Mouse (Mus musculus) MEL (cell line): ENCODE data around the gene Clcn6. TPM values are rescaled to one million over a fixed set of nuclear protein-coding genes. Genes with fewer than 3 reads are reported as not detected.
A peak's percentile ranks its signal among the peaks of the same experiment; 100 is the strongest.

Experiments used
- DNase-seq: peaks from one replicate; pipeline ENCODE4 v3.0.0; 2011; ENCODE audit warnings: low read depth, low spot score
- H3K27ac ChIP-seq: 2 replicates; pipeline ENCODE4 v1.5.1; 2012; ENCODE audit warnings: low read depth, mild to moderate bottlenecking, control low read depth, low read length, moderate library complexity; ENCODE audit not compliant: control insufficient read depth
- H3K27me3 ChIP-seq, 2 experiments: fragments of 150-350 bp in 1 of 2; sonication (generic) in 1 of 2; 2 replicates each; pipeline ENCODE4 v1.6.1; 2012; ENCODE audit warnings: low read length in 2 of 2, mild to moderate bottlenecking in 2 of 2, improper control_type of control experiment in 1 of 2, moderate library complexity in 1 of 2; ENCODE audit not compliant: insufficient read depth in 2 of 2, control insufficient read depth in 1 of 2
- H3K36me3 ChIP-seq, 2 experiments: 2 replicates each; pipeline ENCODE4 v1.6.1; 2012 to 2014; ENCODE audit warnings: low read length in 2 of 2, improper control_type of control experiment in 1 of 2, inconsistent platforms in 1 of 2, mild to moderate bottlenecking in 1 of 2; ENCODE audit not compliant: insufficient read depth in 2 of 2, control insufficient read depth in 1 of 2
- H3K4me1 ChIP-seq, 2 experiments: fragments of 150-350 bp in 1 of 2; sonication (generic) in 1 of 2; 2 replicates each; pipeline ENCODE4 v1.6.1; 2012; ENCODE audit warnings: low read length in 2 of 2, improper control_type of control experiment in 1 of 2, mild to moderate bottlenecking in 1 of 2; ENCODE audit not compliant: insufficient read depth in 2 of 2, control insufficient read depth in 1 of 2
- H3K4me3 ChIP-seq, 2 experiments: fragments of 150-350 bp in 1 of 2; sonication (generic) in 1 of 2; 2 replicates each; pipeline ENCODE4 v1.5.1; 2012; ENCODE audit warnings: low read depth in 2 of 2, low read length in 2 of 2, mild to moderate bottlenecking in 2 of 2, moderate library complexity in 2 of 2, control low read depth in 1 of 2, improper control_type of control experiment in 1 of 2; ENCODE audit not compliant: control insufficient read depth in 1 of 2, insufficient read depth in 1 of 2
- H3K79me2 ChIP-seq: 2 replicates; pipeline ENCODE4 v1.6.1; 2012; ENCODE audit warnings: mild to moderate bottlenecking, low read length, moderate library complexity; ENCODE audit not compliant: control insufficient read depth, poor library complexity, insufficient read depth
- H3K9ac ChIP-seq: 2 replicates; pipeline ENCODE4 v1.6.1; 2012; ENCODE audit warnings: low read depth, mild to moderate bottlenecking, control low read depth, low read length, moderate library complexity; ENCODE audit not compliant: control insufficient read depth, poor library complexity, severe bottlenecking
- H3K9me3 ChIP-seq: fragments of 150-350 bp; sonication (generic); replicated peaks from 2 replicates; pipeline ENCODE4 v1.6.1; 2012; ENCODE audit warnings: mild to moderate bottlenecking, low read length, improper control_type of control experiment, moderate library complexity; ENCODE audit not compliant: insufficient read depth
- BHLHE40 ChIP-seq: IDR thresholded peaks from 2 replicates; pipeline ENCODE4 v1.6.1; 2012; ENCODE audit warnings: low read depth, mild to moderate bottlenecking, inconsistent platforms, low read length, improper control_type of control experiment, borderline replicate concordance
- CHD1 ChIP-seq: IDR thresholded peaks from 2 replicates; pipeline ENCODE4 v1.6.1; 2012; ENCODE audit warnings: low read depth, mild to moderate bottlenecking, inconsistent platforms, low read length, improper control_type of control experiment
- CHD2 ChIP-seq: IDR thresholded peaks from 2 replicates; pipeline ENCODE4 v1.6.1; 2011; ENCODE audit warnings: low read length, improper control_type of control experiment
- CTCF ChIP-seq, 3 experiments: IDR thresholded peaks in 2 of 3; conservative IDR thresholded peaks in 1 of 3; 2 replicates each; pipeline ENCODE4 v1.5.1; 2011 to 2012; ENCODE audit warnings: low read length in 3 of 3, low read depth in 2 of 3, mild to moderate bottlenecking in 2 of 3, improper control_type of control experiment in 1 of 3, inconsistent platforms in 1 of 3, mixed read lengths in 1 of 3, moderate library complexity in 1 of 3; ENCODE audit not compliant: control insufficient read depth in 1 of 3, insufficient read depth in 1 of 3, poor library complexity in 1 of 3, severe bottlenecking in 1 of 3
- E2F4 ChIP-seq: IDR thresholded peaks from 2 replicates; pipeline ENCODE4 v1.6.1; 2011; ENCODE audit warnings: low read depth, low read length, improper control_type of control experiment, borderline replicate concordance
- ELF1 ChIP-seq: IDR thresholded peaks from 2 replicates; pipeline ENCODE4 v1.6.1; 2014; ENCODE audit warnings: low read depth, mild to moderate bottlenecking, inconsistent platforms, low read length, improper control_type of control experiment, moderate library complexity
- EP300 ChIP-seq, 2 experiments: IDR thresholded peaks; 2 replicates each; pipeline ENCODE4 v1.6.1; 2011; ENCODE audit warnings: improper control_type of control experiment in 2 of 2, low read length in 2 of 2, low read depth in 1 of 2, mild to moderate bottlenecking in 1 of 2
- ETS1 ChIP-seq: IDR thresholded peaks from 2 replicates; pipeline ENCODE4 v1.6.1; 2012; ENCODE audit warnings: low read depth, mild to moderate bottlenecking, inconsistent platforms, low read length, improper control_type of control experiment, moderate library complexity
- GATA1 ChIP-seq: IDR thresholded peaks from 2 replicates; pipeline ENCODE4 v1.6.1; 2011; ENCODE audit warnings: low read depth, low read length, improper control_type of control experiment
- MAZ ChIP-seq: IDR thresholded peaks from 2 replicates; pipeline ENCODE4 v1.6.1; 2012; ENCODE audit warnings: low read depth, mild to moderate bottlenecking, inconsistent platforms, low read length, improper control_type of control experiment
- MEF2A ChIP-seq: IDR thresholded peaks from 2 replicates; pipeline ENCODE4 v1.6.1; 2014; ENCODE audit warnings: low read depth, mild to moderate bottlenecking, inconsistent platforms, low read length, improper control_type of control experiment; ENCODE audit not compliant: poor library complexity, insufficient replicate concordance, severe bottlenecking; ENCODE audit errors: extremely low read depth
- MXI1 ChIP-seq: IDR thresholded peaks from 2 replicates; pipeline ENCODE4 v1.6.1; 2011; ENCODE audit warnings: mild to moderate bottlenecking, low read depth, low read length, improper control_type of control experiment
- MYB ChIP-seq: IDR thresholded peaks from 2 replicates; pipeline ENCODE4 v1.6.1; 2011; ENCODE audit warnings: mild to moderate bottlenecking, low read depth, low read length, improper control_type of control experiment
- NELFE ChIP-seq: IDR thresholded peaks from 2 replicates; pipeline ENCODE4 v1.6.1; 2011; ENCODE audit warnings: low read depth, low read length, improper control_type of control experiment
- POLR2A ChIP-seq, 2 experiments: IDR thresholded peaks; 2 replicates each; pipeline ENCODE4 v1.6.1; 2011 to 2012; ENCODE audit warnings: low read length in 2 of 2, mild to moderate bottlenecking in 2 of 2, control low read depth in 1 of 2, improper control_type of control experiment in 1 of 2, low read depth in 1 of 2, moderate library complexity in 1 of 2; ENCODE audit not compliant: control insufficient read depth in 1 of 2, insufficient read depth in 1 of 2, poor library complexity in 1 of 2
- POLR2AphosphoS2 ChIP-seq: IDR thresholded peaks from 2 replicates; pipeline ENCODE4 v1.6.1; 2011; ENCODE audit warnings: low read length, improper control_type of control experiment
- RAD21 ChIP-seq: IDR thresholded peaks from 2 replicates; pipeline ENCODE4 v1.6.1; 2011; ENCODE audit warnings: mild to moderate bottlenecking, low read depth, low read length, improper control_type of control experiment
- RCOR1 ChIP-seq: IDR thresholded peaks from 2 replicates; pipeline ENCODE4 v1.6.1; 2012; ENCODE audit warnings: low read depth, mild to moderate bottlenecking, inconsistent platforms, low read length, improper control_type of control experiment
- SIN3A ChIP-seq: IDR thresholded peaks from 2 replicates; pipeline ENCODE4 v1.6.1; 2012; ENCODE audit warnings: low read length, improper control_type of control experiment, inconsistent platforms
- SMC3 ChIP-seq: IDR thresholded peaks from 2 replicates; pipeline ENCODE4 v1.6.1; 2011; ENCODE audit warnings: low read depth, low read length, improper control_type of control experiment
- TAL1 ChIP-seq: IDR thresholded peaks from 2 replicates; pipeline ENCODE4 v1.6.1; 2012; ENCODE audit warnings: mild to moderate bottlenecking, inconsistent platforms, low read length, moderate library complexity, mixed read lengths
- TCF12 ChIP-seq: IDR thresholded peaks from 2 replicates; pipeline ENCODE4 v1.6.1; 2014; ENCODE audit warnings: low read depth, mild to moderate bottlenecking, inconsistent platforms, low read length, improper control_type of control experiment, moderate library complexity
- UBTF ChIP-seq: IDR thresholded peaks from 2 replicates; pipeline ENCODE4 v1.6.1; 2012; ENCODE audit warnings: low read depth, mild to moderate bottlenecking, inconsistent platforms, low read length, improper control_type of control experiment, moderate library complexity, borderline replicate concordance; ENCODE audit not compliant: insufficient read depth
- USF1 ChIP-seq: IDR thresholded peaks from 2 replicates; pipeline ENCODE4 v1.6.1; 2014; ENCODE audit warnings: low read depth, mild to moderate bottlenecking, inconsistent platforms, low read length, improper control_type of control experiment, moderate library complexity
- USF2 ChIP-seq, 2 experiments: IDR thresholded peaks; 2 replicates each; pipeline ENCODE4 v1.6.1; 2011 to 2012; ENCODE audit warnings: improper control_type of control experiment in 2 of 2, low read length in 2 of 2, borderline replicate concordance in 1 of 2, inconsistent platforms in 1 of 2, low read depth in 1 of 2, mild to moderate bottlenecking in 1 of 2; ENCODE audit not compliant: insufficient read depth in 1 of 2
- ZC3H11A ChIP-seq: IDR thresholded peaks from 2 replicates; pipeline ENCODE4 v1.6.1; 2012; ENCODE audit warnings: low read depth, mild to moderate bottlenecking, inconsistent platforms, low read length, improper control_type of control experiment
- ZKSCAN1 ChIP-seq: IDR thresholded peaks from 2 replicates; pipeline ENCODE4 v1.6.1; 2012; ENCODE audit warnings: low read depth, mild to moderate bottlenecking, inconsistent platforms, low read length, improper control_type of control experiment, moderate library complexity
- ZNF384 ChIP-seq: IDR thresholded peaks from 2 replicates; pipeline ENCODE4 v1.6.1; 2012; ENCODE audit warnings: low read depth, mild to moderate bottlenecking, inconsistent platforms, low read length, improper control_type of control experiment
- polyA plus RNA-seq, 2 experiments: library from polyadenylated mRNA; stranded (reverse) in 1 of 2; unstranded in 1 of 2; fragments of >175 nt in 1 of 2; fragments of >200 nt in 1 of 2; gene quantifications; 2 replicates each; pipeline versions ENCODE4 v1.2.1 to v1.2.4; 2012; ENCODE audit warnings: low replicate concordance in 2 of 2, low read depth in 1 of 2; ENCODE audit not compliant: insufficient read length in 2 of 2, insufficient read depth in 1 of 2, missing spikeins in 1 of 2
- total RNA-seq: library from RNA; depleted of rRNA; stranded (reverse); fragments of 300-350 nt; gene quantifications from 2 replicates; pipeline ENCODE4 v1.2.3, GENCODE M21; 2012

Gene Clcn6
- total and polyA plus RNA-seq, 3 experiments = 5.8 to 17.5 TPM; not detected in 1

DNA sequence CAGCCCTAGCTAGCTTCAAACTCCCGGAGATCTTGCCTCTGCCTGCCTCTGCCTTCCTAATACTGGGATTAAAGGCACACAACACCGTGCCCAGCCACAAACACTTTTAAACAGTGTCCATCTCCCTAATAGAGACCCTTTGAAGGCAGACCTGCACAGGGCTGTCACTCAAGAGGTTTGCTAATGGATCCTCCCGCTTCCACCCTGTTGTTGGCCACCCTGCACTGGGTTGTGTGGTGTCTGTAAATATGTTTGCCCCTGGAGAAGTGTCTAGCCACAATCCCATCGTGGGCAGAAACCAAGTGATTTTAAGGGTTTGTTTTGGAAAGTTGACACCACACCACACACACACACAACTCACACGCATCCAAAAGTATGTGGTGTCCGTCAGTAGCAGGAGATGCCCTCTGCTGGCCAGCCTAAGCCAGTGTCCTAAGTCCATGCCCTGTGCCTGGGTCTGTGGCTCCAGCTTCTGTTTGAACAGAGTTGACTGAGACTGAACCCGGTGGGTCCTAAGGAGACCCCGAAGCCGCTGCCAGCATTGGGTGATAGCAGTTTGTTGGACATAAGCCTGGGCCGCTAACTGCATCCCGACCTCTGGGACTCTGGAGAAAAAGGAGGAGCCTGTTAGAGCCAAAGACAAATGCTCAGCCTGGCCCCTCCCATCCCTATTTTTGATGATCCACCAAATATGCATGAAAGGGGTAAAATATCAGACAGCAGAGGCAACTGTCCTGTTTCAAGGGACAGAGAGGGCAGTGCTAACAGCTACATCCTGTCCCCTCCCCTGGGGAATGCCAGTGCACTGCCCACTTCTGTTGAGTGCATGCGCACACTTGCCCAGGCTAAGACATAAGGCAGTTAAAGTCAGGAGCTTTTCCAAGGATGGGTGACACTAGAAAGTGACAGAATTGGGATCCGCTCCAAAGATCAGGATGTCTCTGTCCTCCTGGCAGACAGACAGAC lies 21.8 kb upstream of the Clcn6 start (continued):
- TF ChIP-seq ZNF384 (no peak), UBTF (no peak), CHD1 (no peak), SMC3 (peak; percentile 75), MAZ (no peak)

GRCm38 (mm10) chr4:148058993-148059392 lies 20.4 kb upstream of the Clcn6 start:
- no peaks in the 10 kb centered on the region for H3K36me3 ChIP-seq
- H3K4me3 ChIP-seq = no peak overlapping the region

GRCm38 (mm10) chr4:148058218-148058819 lies 19.7 kb upstream of the Clcn6 start:
- Histone ChIP-seq H3K9me3 (no peaks in the 10 kb centered on the region), H3K4me1 (no peaks in the 10 kb centered on the region), H3K4me3 (no peak overlapping the region), H3K27ac (no peak overlapping the region), H3K36me3 (no peaks in the 10 kb centered on the region), H3K79me2 (no peaks in the 10 kb centered on the region), H3K9ac (no peak overlapping the region), H3K27me3 (no peaks in the 10 kb centered on the region)
- DNase-seq = no peak
- TF ChIP-seq ETS1 (no peak), ZKSCAN1 (no peak), SMC3 (no peak), POLR2A (IDR thresholded peaks at IDR 0.05; ENCODE audit: control insufficient read depth in 1 of 2, insufficient read depth in 1 of 2, low read depth in 1 of 2, low read length in 2 of 2, poor library complexity in 1 of 2) (no peak), POLR2AphosphoS2 (no peak), ELF1 (no peak), MXI1 (no peak), TCF12 (no peak), CHD2 (no peak), RCOR1 (no peak), ZNF384 (no peak), UBTF (no peak), TAL1 (no peak), USF2 (IDR thresholded peaks at IDR 0.05; ENCODE audit: borderline replicate concordance in 1 of 2, insufficient read depth in 1 of 2, low read depth in 1 of 2, low read length in 2 of 2) (no peak), EP300 (IDR thresholded peaks at IDR 0.05; ENCODE audit: low read depth in 1 of 2, low read length in 2 of 2) (no peak), RAD21 (no peak), NELFE (no peak)

More at GRCm38 (mm10) chr4:148058993-148059392, 20.4 kb upstream of the Clcn6 start:
- H3K9me3 ChIP-seq = no peaks in the 10 kb centered on the region
- H3K79me2 ChIP-seq = no peaks in the 10 kb centered on the region
- H3K27me3 ChIP-seq = no peaks in the 10 kb centered on the region
- H3K27ac ChIP-seq = no peak overlapping the region
- no peaks in the 10 kb centered on the region for H3K4me1 ChIP-seq
- no peak overlapping the region for H3K9ac ChIP-seq
- TF ChIP-seq MYB (no peak), MXI1 (no peak), ZC3H11A (no peak), ELF1 (no peak), ZNF384 (no peak), NELFE (no peak), POLR2A (IDR thresholded peaks at IDR 0.05; ENCODE audit: control insufficient read depth in 1 of 2, insufficient read depth in 1 of 2, low read depth in 1 of 2, low read length in 2 of 2, poor library complexity in 1 of 2) (no peak), POLR2AphosphoS2 (no peak), GATA1 (no peak), BHLHE40 (no peak), ETS1 (no peak), CTCF (IDR thresholded peaks at IDR 0.05 in 2 of 3, conservative IDR thresholded peaks at IDR 0.05 in 1 of 3; ENCODE audit: control insufficient read depth in 1 of 3, insufficient read depth in 1 of 3, low read depth in 2 of 3, low read length in 3 of 3, poor library complexity in 1 of 3, severe bottlenecking in 1 of 3) (no peak), E2F4 (no peak), RCOR1 (no peak), SMC3 (no peak), USF1 (no peak), SIN3A (no peak), MEF2A (no peak), ZKSCAN1 (no peak), RAD21 (no peak)
- DNase-seq = no peak
